Mouse (Mus musculus): ENCODE data around the gene Rilp. TPM values are rescaled to one million over a fixed set of nuclear protein-coding genes. Genes with fewer than 3 reads are reported as not detected.
A peak's percentile ranks its signal among the peaks of the same experiment; 100 is the strongest.

Gene Rilp
- polyA plus RNA-seq, 1 experiment, result 1.7 TPM

GRCm38 (mm10) chr11:75513336-75513735 is 3.4 kb downstream of the Rilp start, which contains the start of gene Scarf1:
Scarf1 (plus strand) TSS chr11:75513540.
- H3K27ac ChIP-seq (ENCODE audit: insufficient read depth, low read length), result no peak within 1 kb of the TSS
- peaks cover 9% of the 10 kb centered on the region for H3K4me1 ChIP-seq (ENCODE audit: control insufficient read depth, insufficient read depth, low read length)
- no peak for TF ChIP-seq CTCF (IDR thresholded peaks at IDR 0.05; ENCODE audit: borderline replicate concordance, insufficient read depth, low read length)
- TF ChIP-seq POLR2A (IDR thresholded peaks at IDR 0.05; ENCODE audit: low read depth, low read length), result no peak
- no peak within 1 kb of the TSS for H3K4me3 ChIP-seq (ENCODE audit: insufficient read depth, low read length)

- Histone ChIP-seq H3K4me3 (ENCODE audit: insufficient read depth, low read length) (no peak overlapping the region), H3K27ac (ENCODE audit: insufficient read depth, low read length) (no peak overlapping the region), H3K4me1 (ENCODE audit: control insufficient read depth, insufficient read depth, low read length) (no peaks in the 10 kb centered on the region)
- TF ChIP-seq POLR2A (IDR thresholded peaks at IDR 0.05; ENCODE audit: low read depth, low read length), result no peak
- no peak for TF ChIP-seq CTCF (IDR thresholded peaks at IDR 0.05; ENCODE audit: borderline replicate concordance, insufficient read depth, low read length)
Observed at GRCm38 (mm10) chr11:75515186-75515585, 5.3 kb downstream of the Rilp start.

- TF ChIP-seq POLR2A (IDR thresholded peaks at IDR 0.05; ENCODE audit: low read depth, low read length) (no peak), CTCF (IDR thresholded peaks at IDR 0.05; ENCODE audit: borderline replicate concordance, insufficient read depth, low read length) (no peak)
- Histone ChIP-seq H3K4me1 (ENCODE audit: control insufficient read depth, insufficient read depth, low read length) (no peaks in the 10 kb centered on the region), H3K27ac (ENCODE audit: insufficient read depth, low read length) (no peak overlapping the region), H3K4me3 (ENCODE audit: insufficient read depth, low read length) (no peak overlapping the region)
Observed at GRCm38 (mm10) chr11:75519834-75520633, 10.1 kb downstream of the Rilp start.

- H3K4me3 ChIP-seq (ENCODE audit: insufficient read depth, low read length), result no peak overlapping the region
- no peak for TF ChIP-seq CTCF (IDR thresholded peaks at IDR 0.05; ENCODE audit: borderline replicate concordance, insufficient read depth, low read length)
- TF ChIP-seq POLR2A (IDR thresholded peaks at IDR 0.05; ENCODE audit: low read depth, low read length), result no peak
- H3K27ac ChIP-seq (ENCODE audit: insufficient read depth, low read length), result no peak overlapping the region
- H3K4me1 ChIP-seq (ENCODE audit: control insufficient read depth, insufficient read depth, low read length), result no peaks in the 10 kb centered on the region
Observed at GRCm38 (mm10) chr11:75521609-75522008, 11.7 kb downstream of the Rilp start.

- Histone ChIP-seq H3K4me1 (ENCODE audit: control insufficient read depth, insufficient read depth, low read length) (no peaks in the 10 kb centered on the region), H3K4me3 (ENCODE audit: insufficient read depth, low read length) (no peak overlapping the region), H3K27ac (ENCODE audit: insufficient read depth, low read length) (no peak overlapping the region)
- no peak for TF ChIP-seq CTCF (IDR thresholded peaks at IDR 0.05; ENCODE audit: borderline replicate concordance, insufficient read depth, low read length)
- no peak for TF ChIP-seq POLR2A (IDR thresholded peaks at IDR 0.05; ENCODE audit: low read depth, low read length)
Observed at GRCm38 (mm10) chr11:75522793-75523192, 12.9 kb downstream of the Rilp start.

- H3K4me3 ChIP-seq (ENCODE audit: insufficient read depth, low read length), result no peak overlapping the region
- no peak overlapping the region for H3K27ac ChIP-seq (ENCODE audit: insufficient read depth, low read length)
- no peaks in the 10 kb centered on the region for H3K4me1 ChIP-seq (ENCODE audit: control insufficient read depth, insufficient read depth, low read length)
- TF ChIP-seq CTCF (IDR thresholded peaks at IDR 0.05; ENCODE audit: borderline replicate concordance, insufficient read depth, low read length) (no peak), POLR2A (IDR thresholded peaks at IDR 0.05; ENCODE audit: low read depth, low read length) (no peak)
Observed at GRCm38 (mm10) chr11:75525531-75526125, 15.7 kb downstream of the Rilp start.

GRCm38 (mm10) chr11:75526943-75527342 is 17.0 kb downstream of the Rilp start:
- Histone ChIP-seq H3K27ac (ENCODE audit: insufficient read depth, low read length) (no peak overlapping the region), H3K4me1 (ENCODE audit: control insufficient read depth, insufficient read depth, low read length) (no peaks in the 10 kb centered on the region), H3K4me3 (ENCODE audit: insufficient read depth, low read length) (no peak overlapping the region)
- TF ChIP-seq CTCF (IDR thresholded peaks at IDR 0.05; ENCODE audit: borderline replicate concordance, insufficient read depth, low read length) (no peak), POLR2A (IDR thresholded peaks at IDR 0.05; ENCODE audit: low read depth, low read length) (no peak)

- TF ChIP-seq POLR2A (IDR thresholded peaks at IDR 0.05; ENCODE audit: low read depth, low read length) (no peak), CTCF (IDR thresholded peaks at IDR 0.05; ENCODE audit: borderline replicate concordance, insufficient read depth, low read length) (no peak)
- H3K4me1 ChIP-seq (ENCODE audit: control insufficient read depth, insufficient read depth, low read length), result no peaks in the 10 kb centered on the region
- H3K4me3 ChIP-seq (ENCODE audit: insufficient read depth, low read length), result no peak overlapping the region
- H3K27ac ChIP-seq (ENCODE audit: insufficient read depth, low read length), result no peak overlapping the region
Observed at GRCm38 (mm10) chr11:75529771-75530170, 19.9 kb downstream of the Rilp start.

GRCm38 (mm10) chr11:75530325-75530724 is 20.4 kb downstream of the Rilp start:
- H3K27ac ChIP-seq (ENCODE audit: insufficient read depth, low read length), result no peak overlapping the region
- no peaks in the 10 kb centered on the region for H3K4me1 ChIP-seq (ENCODE audit: control insufficient read depth, insufficient read depth, low read length)
- peak overlapping the region; percentile 68 for H3K4me3 ChIP-seq (ENCODE audit: insufficient read depth, low read length)
- TF ChIP-seq POLR2A (IDR thresholded peaks at IDR 0.05; ENCODE audit: low read depth, low read length) (no peak), CTCF (IDR thresholded peaks at IDR 0.05; ENCODE audit: borderline replicate concordance, insufficient read depth, low read length) (peak; percentile 92)

- no peaks in the 10 kb centered on the region for H3K4me1 ChIP-seq (ENCODE audit: control insufficient read depth, insufficient read depth, low read length)
- H3K27ac ChIP-seq (ENCODE audit: insufficient read depth, low read length), result peak overlapping the region; percentile 4; the same call in 1 of the 2 replicates
- peak overlapping the region; percentile 68 for H3K4me3 ChIP-seq (ENCODE audit: insufficient read depth, low read length)
- TF ChIP-seq POLR2A (IDR thresholded peaks at IDR 0.05; ENCODE audit: low read depth, low read length) (0 out of 2 replicates have a peak, but pooled peaks have one; percentile 15), CTCF (IDR thresholded peaks at IDR 0.05; ENCODE audit: borderline replicate concordance, insufficient read depth, low read length) (no peak)
Observed at GRCm38 (mm10) chr11:75530845-75531373, 21.0 kb downstream of the Rilp start.
